Mouse (Mus musculus): ENCODE data around the gene Dhx58.

The Dhx58 gene

DNA sequence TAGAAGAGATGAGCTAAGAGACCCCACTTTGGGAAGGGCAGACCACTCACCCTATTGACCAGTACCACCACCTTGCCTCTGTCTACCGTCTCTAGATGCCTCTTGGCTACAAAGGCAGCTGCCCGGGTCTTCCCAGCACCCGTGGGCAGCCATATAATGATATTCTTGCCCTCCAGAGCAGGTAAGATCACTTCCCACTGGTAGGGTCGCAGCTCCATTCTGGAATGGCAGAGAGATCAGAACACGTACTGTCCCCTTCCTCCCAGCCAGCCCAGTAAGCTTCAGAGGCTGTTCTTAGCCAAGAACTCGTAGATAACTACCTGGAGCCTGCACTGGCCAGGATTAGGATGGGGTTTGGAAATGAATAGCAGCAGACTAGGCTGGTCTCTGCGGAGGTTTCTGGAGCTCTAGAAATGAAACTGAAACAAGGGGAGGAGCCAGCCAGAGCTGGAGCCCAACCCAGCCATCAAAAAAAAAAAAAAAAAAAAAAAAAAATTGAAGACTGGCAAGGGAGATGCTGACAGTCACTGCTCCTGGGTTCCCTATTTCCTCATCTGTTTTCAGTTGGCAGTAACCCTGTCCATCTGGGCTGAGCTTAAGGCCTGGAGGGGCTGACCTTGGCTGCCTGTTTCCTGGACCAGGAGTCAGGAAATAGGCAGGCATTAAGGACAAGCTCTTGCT, at the start of gene Dhx58:
Gene Dhx58, minus strand, starts transcription at position 421 of the 681 bp plus-strand sequence.
- peak; percentile 86 for DNase-seq (ENCODE audit: low read depth, low spot score)

DNA sequence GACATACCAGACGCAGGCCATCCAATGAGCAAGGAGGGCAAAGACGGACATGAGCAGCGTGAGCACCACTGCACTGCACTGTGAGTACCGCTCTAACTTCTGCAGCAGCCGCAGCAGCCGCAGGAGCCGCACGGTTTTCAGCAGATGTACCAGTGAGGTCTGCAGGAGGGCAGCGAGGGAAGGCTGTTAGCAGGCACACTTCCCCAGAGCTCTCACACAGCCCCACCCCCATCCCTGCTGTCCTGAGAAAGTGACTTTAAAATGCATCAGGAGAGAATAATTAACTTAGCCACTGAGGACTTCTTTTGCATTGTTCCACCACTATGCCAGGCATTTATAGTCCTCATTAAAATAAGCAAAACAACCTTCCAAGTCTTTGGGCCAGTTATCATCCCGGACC, 48.2 kb upstream of the Dhx58 start:
- DNase-seq (ENCODE audit: low read depth, low spot score) = no peak

DNA sequence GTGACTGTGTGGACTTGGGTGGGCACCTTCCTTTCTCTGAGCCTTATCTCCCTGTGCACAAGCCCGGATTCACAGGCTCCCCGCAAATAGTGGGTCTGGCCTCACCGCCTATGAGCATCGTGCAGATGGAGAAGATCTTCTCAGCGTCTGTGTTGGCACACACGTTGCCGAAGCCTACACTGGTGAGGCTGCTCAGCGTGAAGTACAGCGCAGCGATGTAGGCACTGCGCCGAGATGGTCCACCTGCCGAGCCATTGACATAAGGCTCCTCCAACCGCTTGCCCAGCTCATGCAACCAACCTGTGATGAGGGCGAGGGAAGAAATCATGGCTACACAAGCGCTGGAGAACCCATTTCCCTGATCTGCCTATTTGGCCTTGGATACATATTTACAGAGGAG, 46.1 kb upstream of the Dhx58 start:
- DNase-seq (ENCODE audit: low read depth, low spot score) = no peak

- no peak for DNase-seq (ENCODE audit: low read depth, low spot score)
Observed at GRCm38 (mm10) chr11:100749469-100749868, 45.4 kb upstream of the Dhx58 start.

- DNase-seq (ENCODE audit: low read depth, low spot score) = no peak
Observed at GRCm38 (mm10) chr11:100748620-100749019, 44.5 kb upstream of the Dhx58 start.

DNA sequence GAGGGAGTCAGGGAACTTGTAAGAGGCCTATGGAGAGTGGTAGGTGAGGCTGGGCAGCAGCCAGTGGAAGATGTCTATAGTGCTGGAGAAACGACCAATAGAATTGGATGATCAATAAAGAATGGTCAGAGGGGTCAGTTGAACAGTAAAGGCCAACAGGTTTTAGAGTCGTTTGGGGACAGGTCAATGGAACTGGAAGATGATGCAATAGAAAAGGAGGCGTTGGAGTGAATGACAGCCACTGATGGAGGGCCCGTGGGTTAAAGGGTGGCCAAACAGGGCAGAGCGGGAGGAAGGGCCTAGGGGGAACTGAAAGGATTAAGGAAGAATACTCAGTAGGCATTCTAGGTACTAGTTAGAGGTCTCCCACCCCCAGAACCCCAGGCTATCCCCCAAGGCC, 43.0 kb upstream of the Dhx58 start:
- DNase-seq (ENCODE audit: low read depth, low spot score) = no peak

DNA sequence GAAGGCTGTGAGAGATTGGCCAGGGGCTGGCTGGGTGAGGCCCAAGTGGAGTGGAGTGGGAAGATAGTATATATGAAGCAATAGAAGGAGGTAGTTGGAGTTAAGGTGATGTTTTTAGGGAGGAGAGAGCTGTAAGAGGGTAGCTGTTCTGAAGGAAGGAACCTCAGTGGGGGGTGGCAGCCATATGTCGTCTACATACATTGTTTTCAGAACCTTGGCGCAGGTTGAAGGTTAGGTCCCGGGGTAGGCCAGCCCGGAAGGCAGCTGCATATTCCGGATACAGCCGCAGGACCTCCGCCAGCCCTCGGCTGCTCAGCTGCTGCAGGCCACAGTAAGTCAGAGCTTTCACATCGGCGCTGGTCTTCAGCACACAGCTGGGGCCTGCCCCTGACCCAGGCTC, 42.5 kb upstream of the Dhx58 start:
- no peak for DNase-seq (ENCODE audit: low read depth, low spot score)

GRCm38 (mm10) chr11:100745085-100745484, 41.0 kb upstream of the Dhx58 start:
- DNase-seq (ENCODE audit: low read depth, low spot score) = no peak

DNA sequence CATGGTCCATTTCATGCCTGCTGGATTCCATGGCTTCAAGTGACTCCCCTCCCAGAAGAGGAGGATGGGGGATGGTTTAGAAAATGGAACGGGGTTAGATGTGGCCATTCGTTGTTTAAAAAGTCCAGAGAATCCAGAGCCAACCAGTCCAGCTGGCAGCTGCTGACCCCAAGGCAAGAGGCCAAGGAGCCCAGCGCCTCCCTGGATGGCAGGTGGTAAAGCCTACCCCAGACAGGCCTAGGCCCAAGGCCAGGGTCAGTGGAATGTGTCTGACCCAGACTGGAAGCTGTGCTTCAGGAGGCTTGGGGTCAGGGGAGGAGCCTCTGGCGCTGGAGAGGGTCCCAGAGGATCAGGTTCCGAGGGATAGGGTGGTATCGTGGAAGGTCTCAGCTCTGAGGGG, 37.3 kb upstream of the Dhx58 start:
- no peak for DNase-seq (ENCODE audit: low read depth, low spot score)

DNA sequence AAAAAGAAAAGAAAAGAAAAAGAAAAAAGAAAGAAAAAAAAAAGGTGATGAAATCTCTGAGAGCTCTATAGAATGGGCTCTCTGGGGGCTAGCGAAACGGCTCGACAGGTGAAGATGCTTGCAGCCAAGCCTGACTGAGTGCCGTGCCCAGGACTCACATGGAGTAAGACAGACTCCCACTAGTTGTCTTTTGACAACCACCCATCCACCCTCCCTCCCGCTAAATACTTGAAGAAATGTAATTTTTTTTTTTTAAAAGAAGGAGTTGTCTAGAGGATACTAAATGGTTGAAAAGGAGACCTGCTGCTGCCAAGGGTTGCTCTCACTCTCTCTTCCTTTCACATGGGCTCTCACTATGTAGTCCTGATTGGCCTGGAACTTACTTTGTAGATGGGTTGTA, 34.7 kb upstream of the Dhx58 start:
- no peak for DNase-seq (ENCODE audit: low read depth, low spot score)

DNA sequence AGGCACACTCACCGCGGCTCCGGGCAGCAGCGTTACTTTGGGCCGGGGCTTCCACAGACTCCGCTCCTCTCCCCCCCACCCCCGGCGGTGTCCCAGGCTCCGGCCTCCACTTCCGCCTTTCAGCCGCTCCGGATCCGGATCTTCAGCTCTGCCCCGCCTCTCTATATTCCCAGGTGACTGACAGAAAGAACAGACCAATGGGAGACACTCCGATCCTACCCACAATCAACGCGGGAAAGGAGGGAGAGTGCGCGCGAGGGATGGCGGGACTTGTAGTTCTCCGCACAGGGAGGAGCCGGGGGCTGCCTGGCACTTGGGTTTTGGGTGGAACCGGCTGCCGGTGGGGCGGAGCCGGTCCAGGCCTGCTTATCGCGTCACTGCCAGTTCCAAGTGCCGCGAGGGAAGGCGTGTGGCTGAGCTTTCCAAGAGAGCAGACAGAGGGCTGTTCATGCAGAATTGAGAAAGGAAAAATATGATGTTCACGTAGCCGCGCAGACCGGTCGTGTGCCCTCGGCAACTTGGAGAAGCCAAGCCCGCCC, 34.1 kb upstream of the Dhx58 start, which contains the start of gene Rab5c:
Gene Rab5c, minus strand, starts transcription at position 150 of the 539 bp plus-strand sequence.
- peak; percentile 98 for DNase-seq (ENCODE audit: low read depth, low spot score)

DNA sequence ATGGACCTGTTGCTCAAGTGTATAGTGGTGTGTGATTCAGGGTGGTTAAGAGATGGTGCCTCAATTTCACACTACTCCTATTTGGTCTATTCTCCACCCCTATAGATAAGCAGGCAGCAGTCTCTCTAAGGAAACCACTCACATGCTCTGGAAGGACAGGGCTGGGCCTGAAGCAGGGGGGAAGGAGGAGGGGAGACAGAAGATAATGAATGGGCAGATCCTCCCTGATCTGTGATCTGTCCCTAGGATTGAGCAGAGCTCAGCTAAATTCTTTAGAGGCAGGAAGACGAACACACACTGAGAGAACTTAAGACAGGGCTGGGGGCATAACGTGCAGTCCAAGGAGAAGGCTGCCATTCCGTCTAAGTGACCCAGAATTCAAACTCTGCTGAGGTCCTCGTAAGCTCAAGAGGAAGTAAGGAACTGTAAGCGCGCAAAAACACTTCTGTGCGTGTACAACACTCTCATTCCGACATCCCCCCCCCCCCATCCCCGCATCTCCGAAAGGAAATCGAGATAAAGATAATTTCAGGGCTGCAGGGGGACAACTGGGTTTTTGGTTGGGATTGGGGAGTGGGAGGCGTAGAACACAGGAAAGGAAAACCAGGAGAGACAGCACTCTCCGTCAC, 33.1 kb upstream of the Dhx58 start:
- no peak for DNase-seq (ENCODE audit: low read depth, low spot score)

DNA sequence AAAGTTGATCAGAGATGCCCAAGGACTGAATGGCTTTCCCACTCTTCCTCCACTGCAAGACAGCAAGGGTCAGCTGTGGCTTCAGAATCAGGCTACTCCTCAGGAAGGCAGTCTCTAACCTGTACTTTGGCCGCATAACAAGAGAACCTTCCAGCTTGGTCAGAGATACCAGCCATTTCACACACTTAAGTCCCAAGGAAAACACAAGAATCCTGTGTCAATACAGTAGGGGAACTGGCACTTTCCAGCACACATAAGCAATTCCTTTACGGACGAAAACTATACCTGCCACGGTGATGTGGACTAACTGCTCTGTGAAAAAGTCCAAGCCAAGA, 32.6 kb upstream of the Dhx58 start:
- DNase-seq (ENCODE audit: low read depth, low spot score) = no peak

DNA sequence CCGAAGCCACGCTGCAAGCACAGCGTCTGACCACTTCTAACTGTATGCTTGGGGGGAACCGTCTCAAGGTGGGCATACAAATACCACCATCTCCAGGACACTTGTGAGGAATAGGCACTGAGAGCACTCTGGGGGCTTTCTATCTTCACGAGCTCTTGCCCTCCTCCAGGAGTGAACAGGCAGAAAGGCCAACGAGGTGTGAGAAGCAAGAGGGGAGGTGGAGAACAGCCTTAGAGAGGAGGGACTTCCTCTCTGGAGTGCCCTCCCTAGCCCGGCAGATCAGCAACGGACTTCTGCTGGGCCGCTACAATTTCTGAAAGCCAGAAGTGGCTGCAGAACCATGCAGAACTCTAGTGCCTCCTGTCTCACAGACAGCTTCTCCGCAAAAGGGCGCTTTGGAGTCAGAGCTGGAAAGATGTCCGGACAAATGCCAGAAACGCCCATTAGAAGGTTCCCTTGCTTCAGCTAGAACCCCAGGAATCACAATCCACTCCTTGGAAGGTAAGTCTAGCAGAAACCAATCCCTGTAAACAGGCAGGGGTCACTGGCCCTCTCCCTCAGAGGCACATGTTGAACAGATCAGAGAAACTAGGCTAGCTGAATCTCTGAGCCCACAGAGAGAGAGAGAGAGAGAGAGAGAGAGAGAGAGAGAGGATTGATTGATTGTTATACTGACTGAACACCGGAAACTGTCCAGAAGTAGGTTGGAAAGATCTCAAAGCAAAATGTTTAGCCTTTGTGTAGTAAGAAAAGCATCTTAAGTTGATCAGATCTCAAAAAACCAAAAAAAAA, 32.1 kb upstream of the Dhx58 start:
- no peak for DNase-seq (ENCODE audit: low read depth, low spot score)

DNA sequence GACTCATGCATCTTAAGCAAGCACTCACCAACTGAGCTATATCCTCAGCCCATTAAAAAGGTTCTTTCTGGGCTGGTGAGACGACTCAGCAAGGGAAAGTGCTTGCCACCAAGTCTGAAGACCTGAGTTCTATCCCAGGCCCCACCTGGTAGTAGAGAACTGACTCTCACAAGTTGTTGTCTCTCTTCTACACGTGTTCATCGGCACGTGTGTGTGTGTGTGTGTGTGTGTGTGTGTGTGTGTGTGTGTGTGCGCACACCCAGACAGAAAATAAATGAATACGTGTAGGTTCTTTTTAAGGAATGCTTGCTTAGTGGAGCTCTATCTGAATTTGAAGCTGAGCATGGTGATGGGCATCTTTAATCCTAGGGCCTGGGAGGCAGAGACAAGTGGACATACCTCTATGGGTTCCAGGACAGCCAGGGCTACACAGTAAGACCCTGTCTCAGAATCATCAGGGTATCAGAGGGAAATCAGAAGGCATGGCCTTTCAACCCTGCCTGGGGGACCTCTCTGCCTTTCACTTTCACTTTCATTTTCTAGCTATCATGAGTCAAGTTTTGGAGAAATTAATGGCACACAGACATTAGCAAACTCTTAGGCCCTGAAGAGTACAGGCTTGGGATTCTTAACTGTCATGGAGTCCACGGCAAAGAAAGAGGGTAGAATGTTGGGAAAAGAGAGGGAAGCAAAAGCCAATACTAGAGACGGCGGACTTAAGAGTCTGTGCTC, 31.2 kb upstream of the Dhx58 start:
- no peak for DNase-seq (ENCODE audit: low read depth, low spot score)

- no peak for DNase-seq (ENCODE audit: low read depth, low spot score)
Observed at GRCm38 (mm10) chr11:100730477-100731205, 26.6 kb upstream of the Dhx58 start.

GRCm38 (mm10) chr11:100729976-100730375, 25.9 kb upstream of the Dhx58 start:
- DNase-seq (ENCODE audit: low read depth, low spot score) = no peak

DNA sequence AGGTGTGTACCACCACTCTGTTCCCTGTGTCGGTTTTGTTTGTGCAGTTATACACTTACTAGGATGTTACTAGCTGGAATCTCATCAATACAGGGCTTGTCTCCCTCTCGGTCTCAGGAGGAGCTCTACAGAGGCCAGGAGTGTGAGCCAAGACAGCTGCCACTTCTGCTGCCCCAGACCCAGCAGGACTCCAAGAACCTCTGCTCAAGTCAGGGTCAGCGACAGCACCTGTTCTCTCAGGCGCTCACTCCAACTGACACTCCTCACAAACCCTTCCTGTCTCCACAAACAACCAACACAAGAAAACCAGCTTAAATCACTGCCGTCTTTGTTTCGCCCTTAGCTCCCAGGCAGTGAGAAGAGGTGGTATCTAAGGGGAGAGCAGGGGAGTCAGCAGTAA, 24.5 kb upstream of the Dhx58 start:
- peak; percentile 63 for DNase-seq (ENCODE audit: low read depth, low spot score)

DNA sequence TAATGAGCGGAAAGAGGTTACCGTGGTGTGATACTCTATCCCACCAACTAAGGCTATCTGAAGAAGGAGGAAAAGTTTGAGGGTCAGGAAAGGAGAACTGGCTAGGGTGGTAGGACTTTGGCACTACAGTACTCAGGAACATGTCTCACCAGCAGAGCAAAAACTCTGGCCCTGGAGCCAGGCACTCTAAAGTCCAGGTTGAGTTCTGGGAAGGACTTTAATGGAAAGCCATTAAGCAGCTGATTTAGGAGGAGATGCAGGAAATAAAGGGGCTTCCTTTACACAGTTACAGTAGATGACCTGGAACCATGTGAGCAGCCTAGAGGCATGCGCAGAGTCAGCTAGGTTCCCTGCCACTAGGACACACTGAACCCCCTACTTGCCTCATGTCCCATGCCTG, 23.1 kb upstream of the Dhx58 start:
- no peak for DNase-seq (ENCODE audit: low read depth, low spot score)

- no peak for DNase-seq (ENCODE audit: low read depth, low spot score)
Observed at GRCm38 (mm10) chr11:100724919-100725512, 20.9 kb upstream of the Dhx58 start.
